Mouse (Mus musculus): ENCODE measurements around the gene Rimkla.

DNA sequence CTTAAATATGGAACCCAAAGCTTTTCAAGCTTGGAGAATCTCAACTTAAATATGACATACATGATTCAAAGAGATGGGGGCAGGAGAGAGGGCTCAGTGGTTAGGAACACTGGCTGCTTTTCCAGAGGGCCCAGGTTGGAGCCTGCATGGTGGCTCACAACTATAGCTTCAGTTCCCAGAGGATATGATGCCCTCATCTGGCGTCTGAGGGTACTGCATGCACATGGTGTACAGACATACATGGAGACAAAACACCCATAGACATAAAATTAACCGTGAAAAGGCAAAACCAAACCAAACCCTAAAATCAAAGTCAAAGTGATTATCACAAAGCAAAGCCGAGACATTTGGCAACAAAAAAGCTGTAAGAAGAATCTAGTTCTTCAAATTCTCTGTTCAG, 1.6 kb downstream of the Rimkla start:
- TF ChIP-seq GATA1 (IDR thresholded peaks at IDR 0.05; ENCODE audit: low read length) (no peak), TAL1 (IDR thresholded peaks at IDR 0.05; ENCODE audit: low read length) (no peak)

Data from erythroblast, embryonic 14.5 days (primary cell).